Mouse (Mus musculus): ENCODE measurements around the gene Ssc4d. TPM values are rescaled to one million over a fixed set of nuclear protein-coding genes. Genes with fewer than 3 reads are reported as not detected.

Ssc4d gene
- 0.44 and 0.86 TPM in 2 replicates for polyA plus RNA-seq (2015; fragmentation: Nextera tagmentation; extraction: Ambion mirVana)

DNA sequence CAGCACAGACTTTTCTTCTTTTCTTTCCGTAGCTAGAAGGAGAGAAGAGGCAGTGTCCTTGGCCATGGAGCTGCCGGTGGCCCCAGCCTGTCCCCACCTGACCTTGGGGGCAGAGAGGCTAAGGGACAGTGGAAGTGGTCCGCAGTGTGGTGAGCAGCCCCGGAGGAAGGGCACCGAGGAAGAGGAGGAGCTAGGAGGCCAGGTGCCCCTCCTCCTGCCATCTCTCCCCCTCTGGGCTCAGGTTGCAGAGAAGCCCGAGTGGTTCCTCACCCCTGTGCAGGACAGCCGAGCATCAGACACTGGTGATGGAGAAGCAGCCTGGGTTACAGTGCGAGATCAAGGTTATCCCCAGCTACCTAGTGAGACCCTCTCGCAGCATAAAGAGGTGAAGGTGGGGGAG, at the start of gene Ssc4d:
Ssc4d (minus strand) TSS at position 167 of the 400 bp plus-strand sequence.
- H3K27ac ChIP-seq, result no peak within 1 kb of the TSS
- ATAC-seq (replicated peaks; ENCODE audit: insufficient number of reproducible peaks, insufficient read depth, low FRiP score, low read depth), result no peak
- no peaks in the 10 kb centered on the region for H3K36me3 ChIP-seq
- no peaks in the 10 kb centered on the region for H3K9me3 ChIP-seq (replicated peaks)
- H3K9ac ChIP-seq, result no peak within 1 kb of the TSS
- H3K4me2 ChIP-seq, result no peak within 1 kb of the TSS
- H3K4me3 ChIP-seq, result no peak within 1 kb of the TSS
- no peaks in the 10 kb centered on the region for H3K27me3 ChIP-seq
- 18% methylated on average over 9 of the region's 9 CpGs for WGBS
- 0 out of 2 replicates have a peak, but pooled peaks cover 2% of the 10 kb centered on the region for H3K4me1 ChIP-seq (replicated peaks)

DNA sequence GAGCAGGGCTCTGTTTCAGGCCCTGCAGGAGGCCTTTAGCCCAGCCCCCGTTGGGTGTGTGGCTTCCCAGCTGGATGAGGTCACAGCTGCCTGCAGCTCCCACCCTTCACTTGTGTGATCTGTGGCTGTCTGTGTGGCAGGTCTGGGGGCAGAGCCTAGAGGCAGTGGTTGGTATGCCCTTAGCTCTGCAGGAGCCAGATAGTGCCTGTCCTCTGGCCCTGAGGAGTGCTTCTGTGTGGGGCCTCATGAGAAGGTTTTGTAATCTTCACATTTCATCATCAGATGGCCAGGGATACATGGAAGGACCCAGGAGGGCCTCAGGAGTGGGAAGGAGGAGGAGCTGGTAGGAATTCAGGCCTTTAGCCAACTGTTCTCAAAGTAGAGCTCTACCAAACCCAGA, 45.6 kb upstream of the Ssc4d start:
- H3K4me3 ChIP-seq, result no peak overlapping the region
- H3K27me3 ChIP-seq, result no peaks in the 10 kb centered on the region
- peaks cover 6% of the 10 kb centered on the region; the same call in 1 of the 2 replicates for H3K36me3 ChIP-seq
- H3K4me1 ChIP-seq (replicated peaks), result peaks cover 51% of the 10 kb centered on the region
- no peak overlapping the region for H3K4me2 ChIP-seq
- H3K27ac ChIP-seq, result peak overlapping the region; percentile 11; the same call in 1 of the 2 replicates
- WGBS, result 3% methylated on average over 1 of the region's 1 CpGs
- no peak overlapping the region for H3K9ac ChIP-seq
- H3K9me3 ChIP-seq (replicated peaks), result no peaks in the 10 kb centered on the region
- peak; percentile 68 for ATAC-seq (replicated peaks; ENCODE audit: insufficient number of reproducible peaks, insufficient read depth, low FRiP score, low read depth)

DNA sequence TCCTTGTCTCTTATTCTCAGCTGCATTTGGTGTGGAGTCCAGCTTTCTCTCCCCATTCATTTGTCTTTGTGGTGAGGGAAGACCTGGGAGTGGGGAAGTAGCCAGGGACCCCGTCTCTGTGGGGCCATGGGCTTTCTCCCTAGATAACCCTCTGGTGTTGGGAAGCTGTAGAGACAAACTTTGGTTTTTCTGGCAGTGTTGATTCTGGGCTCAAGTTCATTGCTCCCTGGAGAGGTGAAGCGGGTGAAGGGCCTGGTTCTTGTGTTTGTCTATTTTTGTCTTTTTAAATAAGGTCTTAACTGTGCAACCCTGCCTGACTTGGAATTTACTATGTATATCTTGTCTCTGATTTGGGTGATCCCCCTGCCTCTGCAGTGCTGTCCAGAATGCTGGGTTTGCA, 44.4 kb upstream of the Ssc4d start:
- ATAC-seq (replicated peaks; ENCODE audit: insufficient number of reproducible peaks, insufficient read depth, low FRiP score, low read depth), result no peak
- Histone ChIP-seq H3K4me1 (replicated peaks) (peaks cover 56% of the 10 kb centered on the region), H3K4me3 (no peak overlapping the region), H3K27me3 (no peaks in the 10 kb centered on the region), H3K36me3 (peaks cover 6% of the 10 kb centered on the region; the same call in 1 of the 2 replicates), H3K27ac (no peak overlapping the region), H3K9ac (no peak overlapping the region), H3K9me3 (replicated peaks) (no peaks in the 10 kb centered on the region), H3K4me2 (no peak overlapping the region)
- 65% methylated on average over 2 of the region's 2 CpGs for WGBS

GRCm38 (mm10) chr5:136017262-136017661, 42.9 kb upstream of the Ssc4d start:
- Histone ChIP-seq H3K9ac (no peak overlapping the region), H3K9me3 (replicated peaks) (no peaks in the 10 kb centered on the region), H3K4me2 (no peak overlapping the region), H3K4me3 (no peak overlapping the region), H3K36me3 (peaks cover 11% of the 10 kb centered on the region; the same call in 1 of the 2 replicates), H3K4me1 (replicated peaks) (peaks cover 56% of the 10 kb centered on the region), H3K27me3 (no peaks in the 10 kb centered on the region), H3K27ac (no peak overlapping the region)
- no peak for ATAC-seq (replicated peaks; ENCODE audit: insufficient number of reproducible peaks, insufficient read depth, low FRiP score, low read depth)
- WGBS, result 69% methylated on average over 6 of the region's 6 CpGs

DNA sequence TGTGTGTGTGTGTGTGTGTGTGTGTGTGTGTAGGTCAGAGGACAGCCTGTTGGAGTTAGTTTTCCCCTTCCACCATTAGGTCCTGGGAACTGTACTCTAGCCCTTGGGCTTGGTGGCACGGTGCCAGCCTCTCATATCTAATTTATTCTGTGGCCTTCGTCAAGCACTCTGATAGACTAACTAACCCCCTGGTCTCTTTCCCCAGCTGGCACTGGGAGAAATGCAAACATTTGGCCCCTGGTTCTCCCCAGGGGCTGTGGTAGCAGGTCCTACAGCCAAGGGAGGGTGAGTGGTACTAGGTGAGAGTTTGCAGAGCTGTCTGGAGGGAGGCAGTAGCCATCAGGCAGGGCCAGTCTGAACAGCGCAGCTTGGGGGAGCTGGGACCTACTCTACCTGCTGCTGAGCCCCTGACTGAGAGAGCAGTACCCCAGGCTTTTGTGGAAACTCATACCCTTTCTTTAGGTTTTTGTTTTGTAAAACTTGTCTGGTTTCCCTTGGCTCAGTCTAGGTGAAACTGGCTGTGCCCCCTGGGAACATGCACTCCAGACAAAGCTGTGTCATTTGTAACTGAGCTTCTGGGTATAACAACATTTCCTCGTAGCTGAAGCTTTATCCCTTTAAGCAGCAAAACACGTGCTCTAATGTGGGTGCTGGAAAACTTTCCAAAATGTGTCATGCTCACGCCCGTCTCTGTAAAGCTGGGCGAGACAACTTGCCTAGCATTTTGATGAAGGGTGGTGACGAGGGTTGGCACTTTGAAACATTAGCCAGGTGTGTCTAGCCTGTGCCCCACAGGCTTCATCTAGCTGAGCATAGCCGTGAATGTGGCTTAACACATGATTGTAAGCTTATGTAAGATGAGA, 41.9 kb upstream of the Ssc4d start:
- Histone ChIP-seq H3K9me3 (replicated peaks) (no peaks in the 10 kb centered on the region), H3K4me1 (replicated peaks) (peaks cover 56% of the 10 kb centered on the region), H3K36me3 (peaks cover 19% of the 10 kb centered on the region), H3K9ac (no peak overlapping the region), H3K27me3 (no peaks in the 10 kb centered on the region), H3K27ac (peak overlapping the region; percentile 77), H3K4me3 (no peak overlapping the region), H3K4me2 (peak overlapping the region; percentile 48)
- ATAC-seq (replicated peaks; ENCODE audit: insufficient number of reproducible peaks, insufficient read depth, low FRiP score, low read depth), result no peak
- WGBS, result 42% methylated on average over 10 of the region's 10 CpGs

- no peaks in the 10 kb centered on the region for H3K9me3 ChIP-seq (replicated peaks)
- H3K4me2 ChIP-seq, result peak overlapping the region; percentile 48
- no peak overlapping the region for H3K4me3 ChIP-seq
- peaks cover 20% of the 10 kb centered on the region for H3K36me3 ChIP-seq
- 70% methylated on average over 10 of the region's 10 CpGs for WGBS
- no peak overlapping the region for H3K9ac ChIP-seq
- ATAC-seq (replicated peaks; ENCODE audit: insufficient number of reproducible peaks, insufficient read depth, low FRiP score, low read depth), result no peak
- no peaks in the 10 kb centered on the region for H3K27me3 ChIP-seq
- H3K4me1 ChIP-seq (replicated peaks), result peaks cover 56% of the 10 kb centered on the region
- H3K27ac ChIP-seq, result peak overlapping the region; percentile 77
Measured at GRCm38 (mm10) chr5:136015586-136015985, 41.3 kb upstream of the Ssc4d start.

GRCm38 (mm10) chr5:136014877-136015276, 40.5 kb upstream of the Ssc4d start:
- Histone ChIP-seq H3K27ac (peak overlapping the region; percentile 77), H3K27me3 (no peaks in the 10 kb centered on the region), H3K9me3 (replicated peaks) (no peaks in the 10 kb centered on the region), H3K4me3 (no peak overlapping the region), H3K4me1 (replicated peaks) (peaks cover 52% of the 10 kb centered on the region), H3K36me3 (peaks cover 26% of the 10 kb centered on the region), H3K4me2 (peak overlapping the region; percentile 48), H3K9ac (no peak overlapping the region)
- WGBS, result 66% methylated on average over 10 of the region's 10 CpGs
- ATAC-seq (replicated peaks; ENCODE audit: insufficient number of reproducible peaks, insufficient read depth, low FRiP score, low read depth), result peak; percentile 66

- no peaks in the 10 kb centered on the region for H3K27me3 ChIP-seq
- no peak for ATAC-seq (replicated peaks; ENCODE audit: insufficient number of reproducible peaks, insufficient read depth, low FRiP score, low read depth)
- peaks cover 24% of the 10 kb centered on the region for H3K36me3 ChIP-seq
- no peak overlapping the region for H3K4me3 ChIP-seq
- H3K9me3 ChIP-seq (replicated peaks), result no peaks in the 10 kb centered on the region
- no peak overlapping the region for H3K9ac ChIP-seq
- peaks cover 16% of the 10 kb centered on the region for H3K4me1 ChIP-seq (replicated peaks)
- WGBS, result 69% methylated on average over 7 of the region's 7 CpGs
- no peak overlapping the region for H3K27ac ChIP-seq
- no peak overlapping the region for H3K4me2 ChIP-seq
Measured at GRCm38 (mm10) chr5:136007745-136008144, 33.4 kb upstream of the Ssc4d start.

DNA sequence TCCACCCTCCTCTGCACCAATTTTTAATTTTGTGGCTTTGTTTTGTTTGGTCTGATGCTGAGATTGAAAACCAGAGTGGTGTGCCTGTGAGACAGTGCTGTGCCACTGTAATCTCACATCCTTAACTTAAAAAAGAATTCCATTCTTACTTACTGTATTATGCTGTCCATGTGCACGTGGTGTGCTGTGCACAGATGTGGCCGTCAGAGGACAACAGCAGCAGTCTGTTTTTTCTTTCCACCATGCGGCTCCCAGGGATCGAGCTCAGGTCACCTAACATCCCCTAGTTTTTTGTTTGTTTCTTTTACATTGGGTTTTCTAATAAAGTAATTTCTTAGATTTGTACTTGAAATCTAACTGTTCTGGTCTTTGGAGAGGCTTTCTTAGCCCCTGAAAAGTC, 30.2 kb upstream of the Ssc4d start:
- Histone ChIP-seq H3K27ac (no peak overlapping the region), H3K27me3 (no peaks in the 10 kb centered on the region), H3K4me1 (replicated peaks) (peaks cover 23% of the 10 kb centered on the region), H3K4me2 (no peak overlapping the region), H3K4me3 (no peak overlapping the region), H3K36me3 (peaks cover 5% of the 10 kb centered on the region; the same call in 1 of the 2 replicates), H3K9me3 (replicated peaks) (no peaks in the 10 kb centered on the region), H3K9ac (no peak overlapping the region)
- ATAC-seq (replicated peaks; ENCODE audit: insufficient number of reproducible peaks, insufficient read depth, low FRiP score, low read depth), result no peak
- 62% methylated on average over 4 of the region's 4 CpGs for WGBS

DNA sequence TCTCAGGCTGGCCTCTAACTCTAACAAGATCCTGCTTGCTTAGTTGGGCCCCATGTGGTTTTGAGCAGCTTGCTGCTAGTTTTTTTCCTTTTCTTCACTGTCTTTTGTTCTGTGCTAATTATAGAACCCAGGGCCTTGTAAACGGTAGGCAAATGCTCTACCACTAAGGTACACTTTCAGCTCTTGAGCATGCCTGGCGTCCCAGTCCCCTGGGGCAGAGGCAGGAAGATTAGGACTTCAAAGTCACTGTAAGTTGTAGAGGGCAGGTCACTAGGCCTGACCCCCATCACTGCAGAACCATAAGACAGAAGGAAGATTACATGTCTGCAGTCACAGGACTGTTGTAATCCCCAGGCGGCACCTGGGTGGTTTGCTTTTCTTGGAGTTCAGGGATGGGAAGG, 28.4 kb upstream of the Ssc4d start:
- H3K9me3 ChIP-seq (replicated peaks), result no peaks in the 10 kb centered on the region
- WGBS, result 15% methylated on average over 3 of the region's 3 CpGs
- no peaks in the 10 kb centered on the region for H3K27me3 ChIP-seq
- H3K4me1 ChIP-seq (replicated peaks), result peaks cover 21% of the 10 kb centered on the region
- peak overlapping the region; percentile 74 for H3K27ac ChIP-seq
- H3K9ac ChIP-seq, result no peak overlapping the region
- no peak for ATAC-seq (replicated peaks; ENCODE audit: insufficient number of reproducible peaks, insufficient read depth, low FRiP score, low read depth)
- H3K36me3 ChIP-seq, result peaks cover 16% of the 10 kb centered on the region; the same call in 1 of the 2 replicates
- no peak overlapping the region for H3K4me3 ChIP-seq
- H3K4me2 ChIP-seq, result no peak overlapping the region

DNA sequence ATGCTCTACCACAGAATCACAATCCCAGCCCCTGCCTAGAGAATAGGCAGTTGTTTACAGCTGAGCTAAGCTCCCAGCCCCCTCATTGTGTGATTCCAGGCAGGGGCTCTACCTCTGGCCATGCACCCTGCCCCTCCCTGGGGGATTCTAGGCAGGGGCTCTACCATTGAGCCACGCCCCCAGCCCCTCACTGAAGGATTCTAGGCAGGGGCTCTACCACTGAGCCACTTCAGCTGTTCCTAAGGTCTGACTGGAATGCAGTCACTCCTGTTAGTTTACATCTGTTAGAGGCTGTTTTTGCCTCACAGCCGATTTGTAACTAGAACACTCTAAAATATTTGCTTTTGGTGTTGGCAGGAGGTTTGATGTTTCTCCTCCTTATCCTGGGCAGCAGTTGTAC, 28.0 kb upstream of the Ssc4d start:
- Histone ChIP-seq H3K9ac (no peak overlapping the region), H3K27ac (peak overlapping the region; percentile 74), H3K9me3 (replicated peaks) (no peaks in the 10 kb centered on the region), H3K4me2 (no peak overlapping the region), H3K4me1 (replicated peaks) (peaks cover 18% of the 10 kb centered on the region), H3K36me3 (peaks cover 16% of the 10 kb centered on the region; the same call in 1 of the 2 replicates), H3K27me3 (no peaks in the 10 kb centered on the region), H3K4me3 (no peak overlapping the region)
- WGBS, result 57% methylated on average over 2 of the region's 2 CpGs
- ATAC-seq (replicated peaks; ENCODE audit: insufficient number of reproducible peaks, insufficient read depth, low FRiP score, low read depth), result no peak
